Mouse (Mus musculus) embryonic fibroblast, embryonic 13.5 days (primary cell): ENCODE data around the gene Cux1. TPM values are rescaled to one million over a fixed set of nuclear protein-coding genes. Genes with fewer than 3 reads are reported as not detected.

Experiments
- H3K27ac ChIP-seq: 2 replicates; pipeline ENCODE4 v1.5.1; 2012; ENCODE audit warnings: low read length, control low read depth, inconsistent platforms; ENCODE audit not compliant: insufficient read depth
- H3K4me1 ChIP-seq: 2 replicates; pipeline ENCODE4 v1.6.1; 2011; ENCODE audit warnings: low read length; ENCODE audit not compliant: control insufficient read depth, insufficient read depth
- H3K4me3 ChIP-seq: 2 replicates; pipeline ENCODE4 v1.5.1; 2011; ENCODE audit warnings: mild to moderate bottlenecking, control low read depth, low read length; ENCODE audit not compliant: insufficient read depth
- CTCF ChIP-seq: IDR thresholded peaks from 2 replicates; pipeline ENCODE4 v1.5.1; 2011; ENCODE audit warnings: mild to moderate bottlenecking, control low read depth, low read length, moderate library complexity, borderline replicate concordance; ENCODE audit not compliant: insufficient read depth
- POLR2A ChIP-seq: IDR thresholded peaks from 2 replicates; pipeline ENCODE4 v1.6.1; 2011; ENCODE audit warnings: low read depth, mild to moderate bottlenecking, control low read depth, low read length, moderate library complexity
- polyA plus RNA-seq: library from polyadenylated mRNA; stranded (reverse); fragments of >200 nt; gene quantifications from 2 replicates; pipeline ENCODE4 v1.2.4, GENCODE M21; 2011; ENCODE audit warnings: low read depth; ENCODE audit not compliant: missing spikeins, insufficient read length

Cux1 gene
- polyA plus RNA-seq, 1 experiment: 48.4 TPM

GRCm38 (mm10) chr5:136588471-136588870 lies 21.2 kb upstream of the Cux1 start:
- Histone ChIP-seq H3K27ac (no peak overlapping the region), H3K4me3 (no peak overlapping the region), H3K4me1 (peaks cover 3% of the 10 kb centered on the region; the same call in 1 of the 2 replicates)
- TF ChIP-seq CTCF (no peak), POLR2A (no peak)

GRCm38 (mm10) chr5:136584676-136585285 lies 17.5 kb upstream of the Cux1 start:
- H3K4me1 ChIP-seq: peaks cover 3% of the 10 kb centered on the region; the same call in 1 of the 2 replicates
- H3K27ac ChIP-seq: no peak overlapping the region
- no peak overlapping the region for H3K4me3 ChIP-seq
- TF ChIP-seq POLR2A (no peak), CTCF (no peak)

- Histone ChIP-seq H3K4me3 (no peak overlapping the region), H3K27ac (no peak overlapping the region), H3K4me1 (peaks cover 3% of the 10 kb centered on the region; the same call in 1 of the 2 replicates)
- TF ChIP-seq CTCF (no peak), POLR2A (no peak)
Observed at GRCm38 (mm10) chr5:136583666-136584464, 16.6 kb upstream of the Cux1 start.

- Histone ChIP-seq H3K4me1 (peaks cover 3% of the 10 kb centered on the region; the same call in 1 of the 2 replicates), H3K4me3 (no peak overlapping the region), H3K27ac (no peak overlapping the region)
- TF ChIP-seq CTCF (no peak), POLR2A (no peak)
Observed at GRCm38 (mm10) chr5:136583256-136583655, 16.0 kb upstream of the Cux1 start.

GRCm38 (mm10) chr5:136582201-136582600 lies 14.9 kb upstream of the Cux1 start:
- TF ChIP-seq POLR2A (no peak), CTCF (no peak)
- Histone ChIP-seq H3K27ac (no peak overlapping the region), H3K4me3 (no peak overlapping the region), H3K4me1 (peaks cover 3% of the 10 kb centered on the region; the same call in 1 of the 2 replicates)

GRCm38 (mm10) chr5:136581625-136582024 lies 14.3 kb upstream of the Cux1 start:
- TF ChIP-seq POLR2A: no peak
- no peak for TF ChIP-seq CTCF
- Histone ChIP-seq H3K4me1 (peaks cover 3% of the 10 kb centered on the region; the same call in 1 of the 2 replicates), H3K27ac (no peak overlapping the region), H3K4me3 (no peak overlapping the region)

- H3K4me1 ChIP-seq: peaks cover 3% of the 10 kb centered on the region; the same call in 1 of the 2 replicates
- no peak overlapping the region for H3K27ac ChIP-seq
- no peak overlapping the region for H3K4me3 ChIP-seq
- no peak for TF ChIP-seq CTCF
Observed at GRCm38 (mm10) chr5:136581166-136581565, 13.9 kb upstream of the Cux1 start.

- Histone ChIP-seq H3K4me3 (no peak overlapping the region), H3K27ac (no peak overlapping the region), H3K4me1 (no peaks in the 10 kb centered on the region)
- TF ChIP-seq CTCF (no peak), POLR2A (no peak)
Observed at GRCm38 (mm10) chr5:136578201-136578600, 10.9 kb upstream of the Cux1 start.

- TF ChIP-seq POLR2A (no peak), CTCF (no peak)
- Histone ChIP-seq H3K4me3 (no peak overlapping the region), H3K4me1 (peaks cover 7% of the 10 kb centered on the region), H3K27ac (peak overlapping the region; percentile 83; the same call in 1 of the 2 replicates)
Observed at GRCm38 (mm10) chr5:136570171-136570570, 2.9 kb upstream of the Cux1 start.

GRCm38 (mm10) chr5:136568776-136569175 lies 1.5 kb upstream of the Cux1 start:
- Histone ChIP-seq H3K4me3 (peak overlapping the region; percentile 54), H3K27ac (no peak overlapping the region; the same call in 1 of the 2 replicates), H3K4me1 (peaks cover 7% of the 10 kb centered on the region)
- TF ChIP-seq POLR2A: no peak
- peak; percentile 44; the same call in 1 of the 2 replicates for TF ChIP-seq CTCF
